Mouse (Mus musculus): ENCODE data around the gene St3gal6. TPM values are rescaled to one million over a fixed set of nuclear protein-coding genes. Genes with fewer than 3 reads are reported as not detected.
A peak's percentile ranks its signal among the peaks of the same experiment; 100 is the strongest.

The St3gal6 gene
- total and polyA plus RNA-seq, 2 experiments from 2014 or later, result 7.9 to 14.7 TPM

- ATAC-seq (ENCODE audit: insufficient read depth, low read depth) (no peak), DNase-seq (ENCODE audit: low spot score) (no peak)
- H3K27me3 ChIP-seq (ENCODE audit: control insufficient read depth, insufficient read depth, low read length), result no peaks in the 10 kb centered on the region
- WGBS, result 86% methylated on average over 6 of the region's 6 CpGs
- no peaks in the 10 kb centered on the region for H3K36me3 ChIP-seq (replicated peaks; ENCODE audit: control insufficient read depth, insufficient read depth, low read length)
- no peak overlapping the region for H3K4me3 ChIP-seq (ENCODE audit: low read depth, low read length)
- no peak overlapping the region for H3K4me2 ChIP-seq (ENCODE audit: low read depth, low read length)
- peaks cover 14% of the 10 kb centered on the region; the same call in 1 of the 2 replicates for H3K4me1 ChIP-seq (ENCODE audit: control insufficient read depth, insufficient read depth)
- H3K27ac ChIP-seq (ENCODE audit: low read depth), result no peak overlapping the region
- H3K9me3 ChIP-seq (replicated peaks; ENCODE audit: control insufficient read depth, low read length), result no peaks in the 10 kb centered on the region
- TF ChIP-seq CTCF (IDR thresholded peaks at IDR 0.05; ENCODE audit: low read depth), result no peak
- TF ChIP-seq EP300 (IDR thresholded peaks at IDR 0.05; ENCODE audit: low read depth), result no peak
- H3K9ac ChIP-seq (replicated peaks; ENCODE audit: low read depth, low read length), result no peak overlapping the region
Measured at GRCm38 (mm10) chr16:58526729-58527128, 2.7 kb upstream of the St3gal6 start.

GRCm38 (mm10) chr16:58525832-58526231 is 1.8 kb upstream of the St3gal6 start:
- peaks cover 14% of the 10 kb centered on the region; the same call in 1 of the 2 replicates for H3K4me1 ChIP-seq (ENCODE audit: control insufficient read depth, insufficient read depth)
- H3K9me3 ChIP-seq (replicated peaks; ENCODE audit: control insufficient read depth, low read length), result no peaks in the 10 kb centered on the region
- H3K4me3 ChIP-seq (ENCODE audit: low read depth, low read length), result no peak overlapping the region
- no peak overlapping the region for H3K9ac ChIP-seq (replicated peaks; ENCODE audit: low read depth, low read length)
- TF ChIP-seq CTCF (IDR thresholded peaks at IDR 0.05; ENCODE audit: low read depth), result no peak
- TF ChIP-seq EP300 (IDR thresholded peaks at IDR 0.05; ENCODE audit: low read depth), result no peak
- H3K4me2 ChIP-seq (ENCODE audit: low read depth, low read length), result no peak overlapping the region
- no peaks in the 10 kb centered on the region for H3K27me3 ChIP-seq (ENCODE audit: control insufficient read depth, insufficient read depth, low read length)
- no peak for DNase-seq (ENCODE audit: low spot score)
- H3K27ac ChIP-seq (ENCODE audit: low read depth), result no peak overlapping the region
- H3K36me3 ChIP-seq (replicated peaks; ENCODE audit: control insufficient read depth, insufficient read depth, low read length), result no peaks in the 10 kb centered on the region
- ATAC-seq (ENCODE audit: insufficient read depth, low read depth), result no peak

GRCm38 (mm10) chr16:58523044-58523859 is 791 bp downstream of the St3gal6 start:
- no peak for TF ChIP-seq EP300 (IDR thresholded peaks at IDR 0.05; ENCODE audit: low read depth)
- no peak for TF ChIP-seq CTCF (IDR thresholded peaks at IDR 0.05; ENCODE audit: low read depth)
- H3K36me3 ChIP-seq (replicated peaks; ENCODE audit: control insufficient read depth, insufficient read depth, low read length), result no peaks in the 10 kb centered on the region
- DNase-seq (ENCODE audit: low spot score) (peak; percentile 74), ATAC-seq (ENCODE audit: insufficient read depth, low read depth) (peak; percentile 86)
- H3K4me1 ChIP-seq (ENCODE audit: control insufficient read depth, insufficient read depth), result peaks cover 14% of the 10 kb centered on the region; the same call in 1 of the 2 replicates
- peak overlapping the region; percentile 79 for H3K9ac ChIP-seq (replicated peaks; ENCODE audit: low read depth, low read length)
- under 1% methylated on average over 52 of the region's 58 CpGs for WGBS
- H3K4me3 ChIP-seq (ENCODE audit: low read depth, low read length), result peak overlapping the region; percentile 84
- H3K9me3 ChIP-seq (replicated peaks; ENCODE audit: control insufficient read depth, low read length), result no peaks in the 10 kb centered on the region
- no peaks in the 10 kb centered on the region for H3K27me3 ChIP-seq (ENCODE audit: control insufficient read depth, insufficient read depth, low read length)
- H3K4me2 ChIP-seq (ENCODE audit: low read depth, low read length), result peak overlapping the region; percentile 78
- peak overlapping the region; percentile 90 for H3K27ac ChIP-seq (ENCODE audit: low read depth)

GRCm38 (mm10) chr16:58522677-58523043 is 1.4 kb downstream of the St3gal6 start:
- no peak for TF ChIP-seq EP300 (IDR thresholded peaks at IDR 0.05; ENCODE audit: low read depth)
- Histone ChIP-seq H3K36me3 (replicated peaks; ENCODE audit: control insufficient read depth, insufficient read depth, low read length) (no peaks in the 10 kb centered on the region), H3K9ac (replicated peaks; ENCODE audit: low read depth, low read length) (peak overlapping the region; percentile 79), H3K4me3 (ENCODE audit: low read depth, low read length) (peak overlapping the region; percentile 84), H3K4me1 (ENCODE audit: control insufficient read depth, insufficient read depth) (peaks cover 14% of the 10 kb centered on the region; the same call in 1 of the 2 replicates), H3K27ac (ENCODE audit: low read depth) (peak overlapping the region; percentile 90), H3K27me3 (ENCODE audit: control insufficient read depth, insufficient read depth, low read length) (no peaks in the 10 kb centered on the region), H3K4me2 (ENCODE audit: low read depth, low read length) (peak overlapping the region; percentile 78), H3K9me3 (replicated peaks; ENCODE audit: control insufficient read depth, low read length) (no peaks in the 10 kb centered on the region)
- ATAC-seq (ENCODE audit: insufficient read depth, low read depth), result peak; percentile 55
- no peak for DNase-seq (ENCODE audit: low spot score)
- under 1% methylated on average over 16 of the region's 16 CpGs for whole genome bisulfite sequencing

GRCm38 (mm10) chr16:58521900-58522299 is 2.1 kb downstream of the St3gal6 start:
- no peak for TF ChIP-seq EP300 (IDR thresholded peaks at IDR 0.05; ENCODE audit: low read depth)
- TF ChIP-seq CTCF (IDR thresholded peaks at IDR 0.05; ENCODE audit: low read depth), result no peak
- Histone ChIP-seq H3K9ac (replicated peaks; ENCODE audit: low read depth, low read length) (peak overlapping the region; percentile 79), H3K27me3 (ENCODE audit: control insufficient read depth, insufficient read depth, low read length) (no peaks in the 10 kb centered on the region), H3K36me3 (replicated peaks; ENCODE audit: control insufficient read depth, insufficient read depth, low read length) (no peaks in the 10 kb centered on the region), H3K9me3 (replicated peaks; ENCODE audit: control insufficient read depth, low read length) (no peaks in the 10 kb centered on the region), H3K4me3 (ENCODE audit: low read depth, low read length) (peak overlapping the region; percentile 84), H3K27ac (ENCODE audit: low read depth) (no peak overlapping the region), H3K4me2 (ENCODE audit: low read depth, low read length) (peak overlapping the region; percentile 78), H3K4me1 (ENCODE audit: control insufficient read depth, insufficient read depth) (peaks cover 14% of the 10 kb centered on the region; the same call in 1 of the 2 replicates)
- 27% methylated on average over 7 of the region's 7 CpGs for WGBS
- ATAC-seq (ENCODE audit: insufficient read depth, low read depth), result no peak
- no peak for DNase-seq (ENCODE audit: low spot score)

All from heart, postnatal 0 days (tissue).